Mouse (Mus musculus): ENCODE data around the gene Prpf18. TPM values are rescaled to one million over a fixed set of nuclear protein-coding genes. Genes with fewer than 3 reads are reported as not detected.
"Not testable (repeated sequence)": the region's sequence is repeated elsewhere in the genome, so short reads cannot be mapped to it uniquely, and the experiment has no call there.

Prpf18 gene
- polyA plus RNA-seq, 1 experiment from 2014 or later: 46.4 TPM

GRCm38 (mm10) chr2:4630197-4630835 lies 21.6 kb downstream of the Prpf18 start:
- peaks cover 10% of the 10 kb centered on the region; the same call in 1 of the 2 replicates for H3K4me1 ChIP-seq
- no peaks in the 10 kb centered on the region for H3K9me3 ChIP-seq
- no peaks in the 10 kb centered on the region for H3K27me3 ChIP-seq
- WGBS: 93% methylated on average over 10 of the region's 10 CpGs
- H3K4me3 ChIP-seq: no peak overlapping the region
- H3K36me3 ChIP-seq: peaks cover 39% of the 10 kb centered on the region
- no peak overlapping the region for H3K9ac ChIP-seq
- no peak overlapping the region for H3K27ac ChIP-seq
- no peak overlapping the region for H3K4me2 ChIP-seq
- ATAC-seq (ENCODE audit: borderline replicate concordance, extremely low read depth, low FRiP score, low TSS enrichment): no peak

GRCm38 (mm10) chr2:4629470-4629869 lies 22.4 kb downstream of the Prpf18 start:
- ATAC-seq (ENCODE audit: borderline replicate concordance, extremely low read depth, low FRiP score, low TSS enrichment): no peak

GRCm38 (mm10) chr2:4628920-4629319 lies 23.0 kb downstream of the Prpf18 start:
- peaks cover 34% of the 10 kb centered on the region for H3K36me3 ChIP-seq
- ATAC-seq (ENCODE audit: borderline replicate concordance, extremely low read depth, low FRiP score, low TSS enrichment): no peak
- no peak overlapping the region for H3K4me2 ChIP-seq
- no peaks in the 10 kb centered on the region for H3K27me3 ChIP-seq
- H3K4me3 ChIP-seq: no peak overlapping the region
- no peak overlapping the region for H3K27ac ChIP-seq
- H3K9me3 ChIP-seq: no peaks in the 10 kb centered on the region
- H3K9ac ChIP-seq: no peak overlapping the region
- WGBS: 86% methylated on average over 2 of the region's 2 CpGs
- peaks cover 10% of the 10 kb centered on the region; the same call in 1 of the 2 replicates for H3K4me1 ChIP-seq

More at GRCm38 (mm10) chr2:4629470-4629869, 22.4 kb downstream of the Prpf18 start:
- no peak overlapping the region for H3K4me3 ChIP-seq
- no peaks in the 10 kb centered on the region for H3K9me3 ChIP-seq
- 83% methylated on average over 11 of the region's 11 CpGs for whole genome bisulfite sequencing
- H3K4me2 ChIP-seq: no peak overlapping the region
- H3K27ac ChIP-seq: no peak overlapping the region
- H3K36me3 ChIP-seq: peaks cover 34% of the 10 kb centered on the region
- peaks cover 10% of the 10 kb centered on the region; the same call in 1 of the 2 replicates for H3K4me1 ChIP-seq
- H3K9ac ChIP-seq: no peak overlapping the region
- H3K27me3 ChIP-seq: no peaks in the 10 kb centered on the region

GRCm38 (mm10) chr2:4626911-4627310 lies 25.0 kb downstream of the Prpf18 start:
- ATAC-seq (ENCODE audit: borderline replicate concordance, extremely low read depth, low FRiP score, low TSS enrichment): peak; percentile 19; the same call in 1 of the 2 replicates
- WGBS: 62% methylated on average over 3 of the region's 3 CpGs
- Histone ChIP-seq H3K36me3 (peaks cover 33% of the 10 kb centered on the region), H3K27me3 (no peaks in the 10 kb centered on the region), H3K27ac (peak overlapping the region; percentile 18; the same call in 1 of the 2 replicates), H3K9ac (no peak overlapping the region), H3K4me1 (peaks cover 10% of the 10 kb centered on the region; the same call in 1 of the 2 replicates), H3K9me3 (no peaks in the 10 kb centered on the region), H3K4me2 (no peak overlapping the region), H3K4me3 (no peak overlapping the region)

- peaks cover 18% of the 10 kb centered on the region for H3K4me1 ChIP-seq
- ATAC-seq (ENCODE audit: borderline replicate concordance, extremely low read depth, low FRiP score, low TSS enrichment): no peak
- 72% methylated on average over 3 of the region's 3 CpGs for WGBS
- no peak overlapping the region for H3K4me3 ChIP-seq
- H3K36me3 ChIP-seq: peaks cover 31% of the 10 kb centered on the region
- no peaks in the 10 kb centered on the region for H3K27me3 ChIP-seq
- peak overlapping the region; percentile 69 for H3K27ac ChIP-seq
- H3K9ac ChIP-seq: no peak overlapping the region
- H3K9me3 ChIP-seq: no peaks in the 10 kb centered on the region
- no peak overlapping the region for H3K4me2 ChIP-seq
Measured at GRCm38 (mm10) chr2:4621471-4621985, 30.4 kb downstream of the Prpf18 start.

- H3K4me2 ChIP-seq: no peak overlapping the region
- peak overlapping the region; percentile 69 for H3K27ac ChIP-seq
- peaks cover 28% of the 10 kb centered on the region for H3K36me3 ChIP-seq
- peaks cover 16% of the 10 kb centered on the region; the same call in 1 of the 2 replicates for H3K4me1 ChIP-seq
- H3K27me3 ChIP-seq: no peaks in the 10 kb centered on the region
- H3K9ac ChIP-seq: no peak overlapping the region
- 64% methylated on average over 12 of the region's 12 CpGs for WGBS
- H3K9me3 ChIP-seq: no peaks in the 10 kb centered on the region
- ATAC-seq (ENCODE audit: borderline replicate concordance, extremely low read depth, low FRiP score, low TSS enrichment): peak; percentile 55; the same call in 1 of the 2 replicates
- H3K4me3 ChIP-seq: no peak overlapping the region
Measured at GRCm38 (mm10) chr2:4620640-4621401, 31.1 kb downstream of the Prpf18 start.

GRCm38 (mm10) chr2:4619893-4620593 lies 31.9 kb downstream of the Prpf18 start:
- Histone ChIP-seq H3K36me3 (peaks cover 28% of the 10 kb centered on the region), H3K27ac (peak overlapping the region; percentile 69), H3K27me3 (no peaks in the 10 kb centered on the region), H3K9ac (no peak overlapping the region), H3K9me3 (no peaks in the 10 kb centered on the region), H3K4me2 (no peak overlapping the region), H3K4me3 (no peak overlapping the region), H3K4me1 (peaks cover 20% of the 10 kb centered on the region)
- ATAC-seq (ENCODE audit: borderline replicate concordance, extremely low read depth, low FRiP score, low TSS enrichment): no peak; the same call in 1 of the 2 replicates
- WGBS: 53% methylated on average over 6 of the region's 6 CpGs

- H3K4me2 ChIP-seq; H3K27me3 ChIP-seq; H3K9ac ChIP-seq; H3K4me3 ChIP-seq; ATAC-seq (ENCODE audit: borderline replicate concordance, extremely low read depth, low FRiP score, low TSS enrichment); H3K9me3 ChIP-seq; H3K27ac ChIP-seq: not testable (repeated sequence)
- Histone ChIP-seq H3K4me1 (peaks cover 21% of the 10 kb centered on the region), H3K36me3 (peaks cover 21% of the 10 kb centered on the region)
Measured at GRCm38 (mm10) chr2:4619126-4619525, 32.8 kb downstream of the Prpf18 start.

GRCm38 (mm10) chr2:4616995-4617394 lies 34.9 kb downstream of the Prpf18 start:
- Histone ChIP-seq H3K4me1 (peaks cover 21% of the 10 kb centered on the region), H3K9me3 (no peaks in the 10 kb centered on the region), H3K4me3 (no peak overlapping the region), H3K27ac (no peak overlapping the region), H3K27me3 (no peaks in the 10 kb centered on the region), H3K36me3 (peaks cover 21% of the 10 kb centered on the region), H3K9ac (no peak overlapping the region), H3K4me2 (no peak overlapping the region)
- no peak for ATAC-seq (ENCODE audit: borderline replicate concordance, extremely low read depth, low FRiP score, low TSS enrichment)
- WGBS: 89% methylated on average over 4 of the region's 4 CpGs

GRCm38 (mm10) chr2:4615014-4615546 lies 36.8 kb downstream of the Prpf18 start:
- Histone ChIP-seq H3K27me3 (no peaks in the 10 kb centered on the region), H3K4me3 (no peak overlapping the region), H3K9ac (no peak overlapping the region), H3K27ac (peak overlapping the region; percentile 46), H3K4me2 (no peak overlapping the region), H3K4me1 (peaks cover 8% of the 10 kb centered on the region; the same call in 1 of the 2 replicates), H3K36me3 (peaks cover 35% of the 10 kb centered on the region), H3K9me3 (no peaks in the 10 kb centered on the region)
- WGBS: 69% methylated on average over 2 of the region's 2 CpGs
- ATAC-seq (ENCODE audit: borderline replicate concordance, extremely low read depth, low FRiP score, low TSS enrichment): peak; percentile 31; the same call in 1 of the 2 replicates

GRCm38 (mm10) chr2:4614276-4614929 lies 37.5 kb downstream of the Prpf18 start:
- not testable (repeated sequence) for H3K27me3 ChIP-seq, H3K9me3 ChIP-seq, H3K9ac ChIP-seq, H3K4me1 ChIP-seq, H3K4me3 ChIP-seq, H3K4me2 ChIP-seq
- ATAC-seq (ENCODE audit: borderline replicate concordance, extremely low read depth, low FRiP score, low TSS enrichment): 0 out of 2 replicates have a peak, but pooled peaks have one; percentile 14
- Histone ChIP-seq H3K27ac (peak overlapping the region; percentile 29; the same call in 1 of the 2 replicates), H3K36me3 (peaks cover 35% of the 10 kb centered on the region)
- 61% methylated on average over 6 of the region's 6 CpGs for WGBS
